ENCODE assay signal across 18 mouse cellular contexts in the genomic region with DNA sequence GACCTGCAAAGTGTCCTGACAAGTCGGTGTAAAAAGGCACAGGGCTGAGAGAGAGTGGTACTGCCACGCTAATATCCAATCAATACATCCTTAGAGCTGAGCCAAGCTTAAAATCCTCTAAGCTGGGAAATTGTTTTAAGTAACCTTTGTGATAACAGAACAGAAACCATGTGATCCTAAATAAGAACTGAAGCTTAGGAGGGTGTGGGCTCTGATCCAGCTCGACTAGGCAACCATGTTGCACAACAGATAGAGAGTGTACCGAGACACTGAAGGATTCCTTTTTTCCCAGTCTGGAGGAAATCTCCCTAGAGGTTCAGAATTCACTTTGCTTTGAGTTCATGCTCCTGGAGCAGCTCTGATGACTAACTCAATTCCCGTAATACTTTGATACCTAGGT. TPM values are rescaled to one million over a fixed set of nuclear protein-coding genes. Genes with fewer than 3 reads are reported as not detected.
A peak's percentile ranks its signal among the peaks of the same experiment; 100 is the strongest.
DNase-seq lines count a peak whose midpoint lies in the region; ATAC-seq and TF ChIP-seq lines count a peak whose summit lies in the region.
"Had no signal": no experiment of that assay in that cellular context is flagged by ENCODE, and none has a peak within 500 bp of the region (broad histone marks: within the 10 kb centered on the region; RNA-seq: fewer than 3 reads in every experiment).

No protein-coding gene starts in this region.

- H3K27ac ChIP-seq in heart, embryonic 12.5 days (ENCODE audit: poor library complexity, severe bottlenecking) = no peak overlapping the region
- H3K27ac ChIP-seq in lung, embryonic 14.5 days (ENCODE audit: low read depth) = no peak overlapping the region
- H3K27ac ChIP-seq in forebrain, embryonic 15.5 days (replicated peaks) = no peak overlapping the region
- H3K27ac ChIP-seq: embryonic facial prominence, embryonic 15.5 days; forebrain, embryonic 12.5 days; hindbrain, embryonic 15.5 days; kidney, embryonic 15.5 days; limb, embryonic 13.5 days; stomach, embryonic 15.5 days had no signal

- no peaks in the 10 kb centered on the region for H3K27me3 ChIP-seq in heart, embryonic 12.5 days (replicated peaks)
- H3K27me3 ChIP-seq in lung, embryonic 14.5 days (ENCODE audit: insufficient read depth, low read length) = no peaks in the 10 kb centered on the region
- H3K27me3 ChIP-seq in forebrain, embryonic 15.5 days = no peaks in the 10 kb centered on the region
- H3K27me3 ChIP-seq: embryonic facial prominence, embryonic 15.5 days; forebrain, embryonic 12.5 days; hindbrain, embryonic 15.5 days; kidney, embryonic 15.5 days; limb, embryonic 13.5 days; stomach, embryonic 15.5 days had no signal

- H3K9me3 ChIP-seq in heart, embryonic 12.5 days (replicated peaks) = no peaks in the 10 kb centered on the region
- H3K9me3 ChIP-seq in lung, embryonic 14.5 days (ENCODE audit: low read depth, low read length) = no peaks in the 10 kb centered on the region
- H3K9me3 ChIP-seq in forebrain, embryonic 15.5 days = no peaks in the 10 kb centered on the region
- H3K9me3 ChIP-seq: embryonic facial prominence, embryonic 15.5 days; forebrain, embryonic 12.5 days; hindbrain, embryonic 15.5 days; kidney, embryonic 15.5 days; limb, embryonic 13.5 days; megakaryocyte, embryonic 14.5 days; stomach, embryonic 15.5 days had no signal

- WGBS in heart, embryonic 12.5 days = 71% methylated on average over 5 of the region's 5 CpGs
- WGBS in lung, embryonic 14.5 days = 80% methylated on average over 5 of the region's 5 CpGs
- 77% methylated on average over 5 of the region's 5 CpGs for WGBS in forebrain, embryonic 15.5 days

- ATAC-seq in heart, embryonic 12.5 days (ENCODE audit: insufficient number of reproducible peaks, low FRiP score) = no peak
- ATAC-seq in lung, embryonic 14.5 days (ENCODE audit: insufficient read depth) = no peak
- no peak for ATAC-seq in forebrain, embryonic 15.5 days (replicated peaks)
- ATAC-seq: intestine, embryonic 16.5 days had no signal

- H3K9ac ChIP-seq in heart, embryonic 12.5 days = no peak overlapping the region
- no peak overlapping the region for H3K9ac ChIP-seq in lung, embryonic 14.5 days
- no peak overlapping the region for H3K9ac ChIP-seq in forebrain, embryonic 15.5 days (replicated peaks)
- H3K9ac ChIP-seq: embryonic facial prominence, embryonic 15.5 days; forebrain, embryonic 12.5 days; hindbrain, embryonic 15.5 days; kidney, embryonic 15.5 days; limb, embryonic 13.5 days; stomach, embryonic 15.5 days had no signal

- peak; percentile 26 to 37 for DNase-seq in heart, adult 18-20 months
- DNase-seq in lung, embryonic 14.5 days = peak; percentile 11
- DNase-seq in lung, postnatal 10 days = no peak
- peak; percentile 62 for DNase-seq in adipocyte (ENCODE audit: low spot score)
- peak; percentile 9 for DNase-seq in fibroblast of lung, adult 2 months (ENCODE audit: low read depth)
- no peak for DNase-seq in thymus, adult 18-20 months
- DNase-seq: cerebellum, postnatal 14 days; embryo, embryonic 11 days had no signal

- no peak overlapping the region for H3K4me2 ChIP-seq in heart, embryonic 12.5 days
- no peak overlapping the region for H3K4me2 ChIP-seq in lung, embryonic 14.5 days
- H3K4me2 ChIP-seq in forebrain, embryonic 15.5 days (replicated peaks) = no peak overlapping the region
- H3K4me2 ChIP-seq: embryonic facial prominence, embryonic 15.5 days; forebrain, embryonic 12.5 days; hindbrain, embryonic 15.5 days; kidney, embryonic 15.5 days; limb, embryonic 13.5 days; stomach, embryonic 15.5 days had no signal

- no peaks in the 10 kb centered on the region; the same call in 1 of the 2 replicates for H3K36me3 ChIP-seq in heart, embryonic 12.5 days
- no peaks in the 10 kb centered on the region for H3K36me3 ChIP-seq in lung, embryonic 14.5 days (ENCODE audit: insufficient read depth)
- H3K36me3 ChIP-seq in forebrain, embryonic 15.5 days = no peaks in the 10 kb centered on the region
- H3K36me3 ChIP-seq: embryonic facial prominence, embryonic 15.5 days; forebrain, embryonic 12.5 days had no signal

- H3K4me1 ChIP-seq in heart, embryonic 12.5 days (replicated peaks) = no peaks in the 10 kb centered on the region
- H3K4me1 ChIP-seq in lung, embryonic 14.5 days (ENCODE audit: insufficient read depth) = no peaks in the 10 kb centered on the region
- H3K4me1 ChIP-seq in forebrain, embryonic 15.5 days = peaks cover 9% of the 10 kb centered on the region; the same call in 1 of the 2 replicates
- H3K4me1 ChIP-seq: embryonic facial prominence, embryonic 15.5 days; limb, embryonic 13.5 days; stomach, embryonic 15.5 days had no signal

- H3K4me3 ChIP-seq in heart, embryonic 12.5 days = no peak overlapping the region
- no peak overlapping the region for H3K4me3 ChIP-seq in lung, embryonic 14.5 days (ENCODE audit: low read depth, low read length)
- no peak overlapping the region for H3K4me3 ChIP-seq in forebrain, embryonic 15.5 days
- H3K4me3 ChIP-seq: embryonic facial prominence, embryonic 15.5 days; forebrain, embryonic 12.5 days; hindbrain, embryonic 15.5 days; kidney, embryonic 15.5 days; limb, embryonic 13.5 days; megakaryocyte, embryonic 14.5 days; stomach, embryonic 15.5 days had no signal

- no peak for TF ChIP-seq CTCF in lung, embryonic 14.5 days (IDR thresholded peaks at IDR 0.05; ENCODE audit: low read depth)

RNA-seq across cellular contexts. Expression of a gene that starts 4.5 kb away (rescaled TPM):
- 10 to 100 TPM; 18.9 to 20.5 TPM for total RNA-seq in heart, adult 18-20 months (2021)
- 42.9 and 45.4 TPM in 2 replicates for polyA plus RNA-seq in heart, embryonic 12.5 days (2016; fragmentation: Nextera tagmentation; extraction: Ambion mirVana)
- 70.2 and 75.0 TPM in 2 replicates for polyA plus RNA-seq in lung, embryonic 14.5 days (2014; fragmentation: Nextera tagmentation; extraction: Ambion mirVana)
- 109 and 117 TPM in 2 replicates for polyA plus RNA-seq in forebrain, embryonic 15.5 days (2015; fragmentation: Nextera tagmentation; extraction: Ambion mirVana)

Comparison
In these comparisons a context has a peak if more than half of its experiments do, and no peak if none do; other contexts are left out.
1. DNase-seq: peak in heart, adult 18-20 months (2 of 2), lung, embryonic 14.5 days (single experiment), adipocyte (single experiment) and fibroblast of lung, adult 2 months (single experiment); none in lung, postnatal 10 days (single experiment) and thymus, adult 18-20 months (0 of 2).